Mouse (Mus musculus) hindbrain, postnatal 0 days (tissue): ENCODE data around the gene Prrxl1. TPM values are rescaled to one million over a fixed set of nuclear protein-coding genes. Genes with fewer than 3 reads are reported as not detected.

ENCODE experiments used
- ATAC-seq: fragments of 200-750 bp; cut with Nextera tagmentation; 2 replicates; pipeline ENCODE4 v1.8.0; 2017; ENCODE audit warnings: mild to moderate bottlenecking, moderate TSS enrichment, moderate library complexity
- DNase-seq: peaks from one replicate; pipeline ENCODE4 v3.0.0-alpha.2; 2015; ENCODE audit warnings: low spot score
- H3K27ac ChIP-seq: fragments of 300-500 bp; sonication (generic); 2 replicates; pipeline ENCODE4 v1.5.1; 2014; ENCODE audit warnings: mild to moderate bottlenecking
- H3K27me3 ChIP-seq: fragments of 300-500 bp; sonication (generic); 2 replicates; pipeline ENCODE4 v1.6.1; 2014; ENCODE audit warnings: low read length, mixed read lengths; ENCODE audit not compliant: insufficient read depth
- H3K36me3 ChIP-seq: fragments of 300-500 bp; sonication (generic); 2 replicates; pipeline ENCODE4 v1.6.1; 2014; ENCODE audit warnings: low read length, mixed read lengths; ENCODE audit not compliant: insufficient read depth
- H3K4me1 ChIP-seq: fragments of 300-500 bp; sonication (generic); 2 replicates; pipeline ENCODE4 v1.6.1; 2014; ENCODE audit warnings: antibody characterized with exemption, low read length, mixed read lengths; ENCODE audit not compliant: insufficient read depth
- H3K4me2 ChIP-seq: fragments of 300-500 bp; sonication (generic); 2 replicates; pipeline ENCODE4 v1.6.1; 2014; ENCODE audit warnings: low read depth, mild to moderate bottlenecking, low read length, moderate library complexity, mixed read lengths
- H3K4me3 ChIP-seq: fragments of 300-500 bp; sonication (generic); 2 replicates; pipeline ENCODE4 v1.5.1; 2014; ENCODE audit warnings: low read length
- H3K9ac ChIP-seq: fragments of 300-500 bp; sonication (generic); replicated peaks from 2 replicates; pipeline ENCODE4 v1.6.1; 2014; ENCODE audit warnings: mild to moderate bottlenecking, low read length, moderate library complexity, mixed read lengths
- H3K9me3 ChIP-seq: fragments of 300-500 bp; sonication (generic); 2 replicates; pipeline ENCODE4 v1.6.1; 2016; ENCODE audit warnings: low read length, mixed read lengths
- CTCF ChIP-seq: IDR thresholded peaks from 2 replicates; pipeline ENCODE4 v1.5.1; 2016; ENCODE audit warnings: antibody characterized with exemption, control low read depth, low read depth
- WGBS: fragments of 180-500 bp; shearing (Covaris S2); extraction: QIAGEN DNeasy Blood & Tissue Kit; methylation state at CpG from one replicate; pipeline ENCODE4 v1.1.7; 2014; 5-methylcytosine and 5-hydroxymethylcytosine counted together
- polyA plus RNA-seq: library from polyadenylated mRNA; unstranded; fragments of >200 nt; fragmentation: Nextera tagmentation; extraction: Ambion mirVana; gene quantifications from 2 replicates; pipeline ENCODE4 v1.2.1, GENCODE M21; 2015
- total RNA-seq: library from RNA; depleted of rRNA; stranded (reverse); fragments of >200 nt; gene quantifications from 2 replicates; pipeline ENCODE4 v1.2.3, GENCODE M21; 2014

The Prrxl1 gene
- total and polyA plus RNA-seq, 2 experiments from 2014 or later: 17.8 to 24.1 TPM

DNA sequence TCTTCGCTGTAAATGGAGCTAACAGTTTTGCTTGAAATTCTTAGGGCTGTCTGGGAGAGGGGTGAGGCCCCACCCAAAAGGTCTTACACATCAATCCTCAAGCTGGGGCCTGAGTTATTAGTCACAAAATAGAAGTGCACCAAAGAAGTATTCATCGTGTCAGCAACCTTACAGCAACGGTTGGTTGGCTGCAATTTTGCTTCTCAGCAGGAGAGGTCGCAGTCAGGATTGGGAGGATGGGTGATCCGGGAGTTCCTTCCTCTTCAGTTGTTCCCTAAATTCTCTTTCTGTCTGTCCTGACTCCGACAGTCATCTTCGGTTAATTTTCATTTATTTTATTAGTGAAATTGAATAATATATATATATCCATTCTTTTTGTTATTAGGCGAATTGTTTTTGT is 26.7 kb upstream of the Prrxl1 start:
- Histone ChIP-seq H3K9me3 (no peaks in the 10 kb centered on the region), H3K36me3 (peaks cover 41% of the 10 kb centered on the region), H3K27me3 (no peaks in the 10 kb centered on the region), H3K4me1 (no peaks in the 10 kb centered on the region), H3K27ac (no peak overlapping the region), H3K4me2 (no peak overlapping the region), H3K9ac (no peak overlapping the region), H3K4me3 (no peak overlapping the region)
- DNase-seq: no peak
- 51% methylated on average over 8 of the region's 8 CpGs for WGBS
- TF ChIP-seq CTCF: peak; percentile 49
- ATAC-seq: no peak

DNA sequence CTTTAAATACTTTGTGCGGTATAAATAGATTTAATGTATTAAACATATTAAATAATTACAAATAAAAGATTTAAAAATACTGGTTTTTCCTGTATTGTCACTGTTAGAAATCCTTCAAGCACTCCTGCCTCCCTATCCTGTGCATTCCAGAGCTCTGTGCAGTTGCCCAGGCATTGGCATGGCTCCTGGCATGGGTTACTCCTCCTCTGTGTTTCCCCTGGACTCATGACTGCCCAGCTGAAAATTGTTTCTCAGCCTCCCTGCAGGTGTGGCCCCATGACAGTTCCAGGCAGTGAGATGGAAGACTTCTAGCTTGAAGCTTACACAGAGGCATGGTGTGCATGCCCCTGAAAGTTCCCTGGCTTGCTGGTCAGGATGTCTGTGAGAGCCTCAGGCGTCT is 20.8 kb upstream of the Prrxl1 start:
- H3K36me3 ChIP-seq: peaks cover 16% of the 10 kb centered on the region; the same call in 1 of the 2 replicates
- H3K4me2 ChIP-seq: no peak overlapping the region
- no peak overlapping the region for H3K4me3 ChIP-seq
- ATAC-seq (no peak), DNase-seq (no peak)
- H3K9me3 ChIP-seq: no peaks in the 10 kb centered on the region
- H3K9ac ChIP-seq: no peak overlapping the region
- no peak overlapping the region for H3K27ac ChIP-seq
- TF ChIP-seq CTCF: no peak
- H3K27me3 ChIP-seq: no peaks in the 10 kb centered on the region
- 94% methylated on average over 2 of the region's 2 CpGs for WGBS
- H3K4me1 ChIP-seq: no peaks in the 10 kb centered on the region

DNA sequence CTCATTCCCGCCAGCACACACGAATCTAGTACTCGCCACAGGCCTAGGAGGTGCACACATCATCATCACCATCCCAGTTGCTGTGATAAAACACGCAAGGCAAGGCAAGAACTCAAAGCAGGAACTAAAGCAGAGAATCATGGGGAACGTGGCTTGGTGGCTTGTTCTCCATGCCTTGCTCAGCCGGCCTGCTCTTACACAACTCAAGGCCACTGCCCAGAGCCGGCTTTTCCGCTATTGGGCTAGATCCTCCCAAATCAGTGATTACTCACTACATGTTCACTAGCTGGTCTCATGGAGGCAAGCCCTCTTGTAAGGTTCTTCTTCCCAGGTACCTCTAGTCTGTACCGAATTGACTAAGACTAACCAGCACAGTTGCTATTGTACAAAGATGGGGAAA is 15.5 kb upstream of the Prrxl1 start:
- no peak for TF ChIP-seq CTCF
- H3K9ac ChIP-seq: no peak overlapping the region
- no peak overlapping the region for H3K4me3 ChIP-seq
- WGBS: 92% methylated on average over 9 of the region's 9 CpGs
- H3K9me3 ChIP-seq: no peaks in the 10 kb centered on the region
- H3K27ac ChIP-seq: no peak overlapping the region
- no peak for ATAC-seq
- no peaks in the 10 kb centered on the region for H3K36me3 ChIP-seq
- H3K4me1 ChIP-seq: no peaks in the 10 kb centered on the region
- no peaks in the 10 kb centered on the region for H3K27me3 ChIP-seq
- DNase-seq: no peak
- H3K4me2 ChIP-seq: no peak overlapping the region

DNA sequence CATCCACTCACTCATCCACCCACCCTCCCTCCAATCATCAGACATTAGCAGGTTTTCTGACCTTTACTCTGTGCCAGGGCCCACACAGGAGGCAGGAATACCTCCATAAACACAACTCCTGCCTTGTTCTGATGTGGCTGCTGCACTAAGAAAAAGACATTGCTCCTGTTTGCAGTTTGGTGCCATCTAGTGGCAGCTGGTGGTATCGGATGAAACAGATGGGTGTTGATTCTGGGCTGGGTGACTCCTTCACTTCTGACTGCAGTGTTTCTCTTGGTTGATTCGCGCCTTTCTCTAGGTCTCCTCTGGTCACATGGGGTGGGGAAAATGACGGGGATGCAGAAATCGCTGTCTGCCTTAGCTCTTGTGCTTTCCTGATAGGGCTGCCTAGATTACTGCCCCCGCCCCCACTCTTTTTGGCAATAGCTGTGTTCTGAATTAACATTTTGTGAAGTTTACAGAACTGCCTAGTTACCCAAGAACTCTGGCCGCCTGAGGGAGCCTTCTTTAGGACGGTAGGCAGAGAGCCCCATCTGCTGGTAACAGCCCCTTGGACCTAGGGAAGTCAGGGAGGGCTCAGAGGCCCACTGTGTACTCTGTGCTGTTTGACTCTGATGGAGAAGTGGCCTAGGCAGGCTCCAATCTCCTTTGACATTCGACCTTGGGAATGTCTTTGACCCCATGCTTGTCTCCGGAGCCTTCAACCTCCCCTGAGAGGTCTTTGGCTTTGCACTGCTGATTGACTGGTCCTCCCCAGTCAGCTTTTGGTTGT is 12.0 kb upstream of the Prrxl1 start:
- Histone ChIP-seq H3K4me2 (no peak overlapping the region), H3K4me3 (no peak overlapping the region), H3K9ac (no peak overlapping the region), H3K27ac (no peak overlapping the region), H3K27me3 (no peaks in the 10 kb centered on the region), H3K4me1 (no peaks in the 10 kb centered on the region), H3K9me3 (no peaks in the 10 kb centered on the region), H3K36me3 (no peaks in the 10 kb centered on the region)
- peak; percentile 96 for TF ChIP-seq CTCF
- ATAC-seq: peak; percentile 55
- DNase-seq: peak; percentile 91
- WGBS: 12% methylated on average over 10 of the region's 10 CpGs

DNA sequence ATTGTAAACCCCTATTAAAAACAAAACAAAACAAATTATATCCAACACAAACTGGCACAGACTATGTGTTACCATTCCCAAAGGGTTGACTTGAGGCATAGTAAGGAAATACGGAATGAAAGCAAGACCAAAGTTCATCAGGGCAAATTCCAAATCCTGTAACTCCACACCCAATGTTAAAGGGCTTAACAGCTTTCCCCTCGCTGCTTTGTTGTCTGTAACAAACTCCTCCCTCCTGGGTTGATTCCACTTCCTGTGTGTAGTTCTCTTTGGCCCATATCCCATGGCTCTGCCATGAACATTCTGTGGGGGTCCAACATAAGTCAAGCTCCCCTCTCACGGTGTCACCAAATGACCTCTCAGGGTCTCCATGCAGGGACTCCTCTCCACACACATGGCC is 8.8 kb upstream of the Prrxl1 start:
- Histone ChIP-seq H3K27me3 (peaks cover 16% of the 10 kb centered on the region), H3K4me3 (no peak overlapping the region), H3K36me3 (no peaks in the 10 kb centered on the region), H3K9ac (no peak overlapping the region), H3K9me3 (no peaks in the 10 kb centered on the region), H3K4me1 (no peaks in the 10 kb centered on the region), H3K27ac (no peak overlapping the region), H3K4me2 (no peak overlapping the region)
- WGBS: 74% methylated on average over 3 of the region's 3 CpGs
- no peak for TF ChIP-seq CTCF
- DNase-seq (no peak), ATAC-seq (no peak)

DNA sequence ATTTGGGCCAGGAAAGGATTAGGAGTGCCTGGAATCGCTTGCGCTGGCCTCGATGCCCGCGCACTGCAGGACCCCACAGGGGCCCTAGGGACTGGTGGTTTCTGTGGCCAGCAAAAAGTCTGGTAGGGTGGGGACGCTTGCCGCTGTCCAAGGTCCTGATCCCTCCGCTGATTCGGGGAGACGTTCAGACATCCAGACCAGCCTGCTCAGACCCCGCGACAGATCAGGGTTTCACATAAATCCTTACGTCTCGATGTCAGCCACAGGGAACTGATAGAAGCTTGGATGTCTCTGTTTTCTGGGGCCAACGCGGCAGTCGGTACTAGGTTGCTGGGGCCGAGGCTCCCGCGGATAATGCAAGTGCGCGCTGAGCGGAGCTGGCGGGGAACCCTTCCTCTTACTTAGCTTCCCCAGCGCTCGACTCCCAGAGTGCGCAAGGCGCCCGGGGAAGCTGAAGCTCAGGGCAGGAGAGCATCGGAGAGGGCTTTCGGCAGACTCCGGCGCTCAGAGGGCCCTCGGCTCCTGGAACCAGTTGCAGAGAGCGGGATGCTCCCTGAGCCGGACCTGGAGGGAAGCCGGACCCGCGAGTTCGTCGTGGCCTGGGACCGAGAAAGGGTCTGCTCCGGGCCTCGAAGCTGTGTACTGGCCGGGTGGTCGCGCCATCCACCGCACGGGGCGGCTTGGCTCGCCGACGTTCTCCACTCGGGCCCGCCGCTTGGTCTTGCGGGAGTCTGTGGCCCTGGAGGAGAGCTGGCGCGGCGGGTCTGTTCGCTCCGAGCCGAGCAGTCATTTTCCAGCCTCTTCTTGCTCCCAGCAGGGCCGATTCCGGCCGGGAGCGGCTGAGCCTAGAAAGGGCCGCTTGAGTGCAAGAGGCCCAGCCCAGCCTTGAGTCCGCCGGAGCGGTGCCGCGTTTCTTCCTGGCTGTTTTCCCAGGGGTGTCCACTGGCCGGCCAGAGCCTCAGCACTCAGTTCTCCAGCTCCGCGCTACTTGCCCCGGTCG is 1.7 kb upstream of the Prrxl1 start:
- H3K9me3 ChIP-seq: no peaks in the 10 kb centered on the region
- H3K4me3 ChIP-seq: peak overlapping the region; percentile 29
- DNase-seq (peak; percentile 58), ATAC-seq (peak; percentile 46; the same call in 1 of the 2 replicates)
- H3K27me3 ChIP-seq: peaks cover 51% of the 10 kb centered on the region
- peaks cover 3% of the 10 kb centered on the region; the same call in 1 of the 2 replicates for H3K4me1 ChIP-seq
- WGBS: under 1% methylated on average over 78 of the region's 78 CpGs
- H3K27ac ChIP-seq: no peak overlapping the region
- peak overlapping the region; percentile 24; the same call in 1 of the 2 replicates for H3K9ac ChIP-seq
- no peaks in the 10 kb centered on the region for H3K36me3 ChIP-seq
- peak overlapping the region; percentile 56 for H3K4me2 ChIP-seq
- TF ChIP-seq CTCF: no peak
